In the genomic region with DNA sequence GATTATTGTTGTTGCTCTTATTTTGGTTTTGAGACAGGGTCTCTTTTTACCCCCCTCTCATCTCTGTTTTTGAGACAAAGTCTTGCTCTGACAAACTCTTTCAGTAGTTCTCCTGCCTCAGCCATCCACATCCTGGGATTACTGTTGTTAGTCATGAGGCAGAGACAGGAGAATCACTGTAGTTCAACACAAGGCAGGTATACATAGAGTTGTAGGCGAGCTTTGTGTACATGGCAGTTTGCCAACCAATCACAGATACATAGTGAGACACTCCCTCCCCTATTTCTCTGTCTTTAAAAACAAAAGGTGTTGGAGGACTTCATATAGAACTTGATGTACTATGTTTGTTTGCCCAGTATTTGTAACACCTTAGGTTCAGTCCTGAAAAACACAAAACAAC, we compare ENCODE assay signal across 17 mouse cellular contexts. TPM values are rescaled to one million over a fixed set of nuclear protein-coding genes. Genes with fewer than 3 reads are reported as not detected.
DNase-seq lines count a peak whose midpoint lies in the region; ATAC-seq and TF ChIP-seq lines count a peak whose summit lies in the region.
"Had no signal": no experiment of that assay in that cellular context is flagged by ENCODE, and none has a peak within 500 bp of the region (broad histone marks: within the 10 kb centered on the region; RNA-seq: fewer than 3 reads in every experiment).

No protein-coding gene starts in this region.

- H3K27ac ChIP-seq in layer of hippocampus, adult 2 months = peak overlapping the region; percentile 61
- H3K27ac ChIP-seq: heart, adult 2 months; intestine, embryonic 15.5 days; liver, embryonic 13.5 days; midbrain, embryonic 10.5 days had no signal

- peak overlapping the region; percentile 49 for H3K4me2 ChIP-seq in myocyte (ENCODE audit: low read depth)
- H3K4me2 ChIP-seq: heart, embryonic 12.5 days; intestine, embryonic 15.5 days; liver, embryonic 13.5 days; lung, embryonic 14.5 days had no signal

- H3K27me3 ChIP-seq in myocyte (ENCODE audit: control insufficient read depth, insufficient read depth, insufficient read length) = no peaks in the 10 kb centered on the region
- H3K27me3 ChIP-seq: heart, embryonic 12.5 days; intestine, embryonic 15.5 days; liver, embryonic 13.5 days had no signal

- no peak for TF ChIP-seq CTCF in layer of hippocampus, adult 2 months (conservative IDR thresholded peaks at IDR 0.05)

- peak; percentile 36 for DNase-seq in CD4-positive, CD25-positive, alpha-beta regulatory T cell, adult 2 months (ENCODE audit: low read depth, low spot score)
- no peak for DNase-seq in layer of hippocampus, adult 2 months (ENCODE audit: low spot score in 2 of 2)
- DNase-seq in layer of hippocampus, adult 11-12 months (ENCODE audit: low spot score) = no peak
- DNase-seq in CD4-positive helper T cell, adult 2 months (ENCODE audit: low read depth, low spot score) = peak; percentile 18
- DNase-seq in frontal cortex, postnatal 14 days (ENCODE audit: low spot score in 2 of 2) = no peak
- DNase-seq: gastrocnemius, postnatal 25 days; heart, adult 2 months; kidney, postnatal 4 days; liver, embryonic 13.5 days had no signal

- ATAC-seq in CD4-positive, CD25-positive, alpha-beta regulatory T cell, adult 4 months = no peak
- ATAC-seq: hindbrain, embryonic 16.5 days; intestine, embryonic 15.5 days had no signal

- peaks cover 15% of the 10 kb centered on the region for H3K36me3 ChIP-seq in myocyte (ENCODE audit: control insufficient read depth, insufficient read depth)

- H3K4me3 ChIP-seq in layer of hippocampus, adult 2 months = no peak overlapping the region
- H3K4me3 ChIP-seq in myocyte = no peak overlapping the region
- H3K4me3 ChIP-seq: erythroblast, embryonic 14.5 days; heart, adult 2 months; heart, embryonic 12.5 days; intestine, embryonic 15.5 days; liver, embryonic 13.5 days; midbrain, embryonic 10.5 days had no signal

- H3ac ChIP-seq in myocyte (ENCODE audit: control insufficient read depth, insufficient read length) = no peak overlapping the region

- H3K79me2 ChIP-seq in myocyte (ENCODE audit: control insufficient read depth, insufficient read depth) = peaks cover 92% of the 10 kb centered on the region

- TF ChIP-seq POLR2A in myocyte (IDR thresholded peaks at IDR 0.05; ENCODE audit: insufficient read length, low read depth) = no peak

TF ChIP-seq in myocyte, 11 proteins besides CTCF, POLR2A, EP300 and RAD21:
- TF ChIP-seq TCF12 (IDR thresholded peaks at IDR 0.05; ENCODE audit: insufficient read depth, poor library complexity, severe bottlenecking) = no peak
- TF ChIP-seq REST (IDR thresholded peaks at IDR 0.05; ENCODE audit: insufficient read depth, insufficient read length) = no peak
- TF ChIP-seq MYOD1 (IDR thresholded peaks at IDR 0.05; ENCODE audit: control insufficient read depth in 1 of 3, insufficient read length in 2 of 3, low read depth in 2 of 3) = no peak
- TF ChIP-seq MAX (IDR thresholded peaks at IDR 0.05; ENCODE audit: low read depth) = no peak
- TF ChIP-seq USF1 (IDR thresholded peaks at IDR 0.05; ENCODE audit: low read depth) = no peak
- no peak for TF ChIP-seq E2F4 (IDR thresholded peaks at IDR 0.05; ENCODE audit: insufficient read depth)
- TF ChIP-seq MYOG (IDR thresholded peaks at IDR 0.05; ENCODE audit: control insufficient read depth in 1 of 3, insufficient read depth in 1 of 3, insufficient read length in 2 of 3, low read depth in 2 of 3) = no peak
- no peak for TF ChIP-seq SRF (IDR thresholded peaks at IDR 0.05; ENCODE audit: control insufficient read depth, insufficient read length, low read depth)
- no peak for TF ChIP-seq POLR2AphosphoS2 (IDR thresholded peaks at IDR 0.05; ENCODE audit: insufficient read length, low read depth)
- TF ChIP-seq CEBPB (IDR thresholded peaks at IDR 0.05; ENCODE audit: insufficient read depth, poor library complexity, severe bottlenecking) = no peak
- TF ChIP-seq TCF3 (IDR thresholded peaks at IDR 0.05; ENCODE audit: insufficient read length, low read depth) = no peak

RNA-seq across cellular contexts. Expression of a gene that starts 16.0 kb away (rescaled TPM):
- polyA plus RNA-seq in CD4-positive, CD25-positive, alpha-beta regulatory T cell, adult 4 months (2017; shearing (Covaris generic)) = 10 to 100 TPM; 28.1 to 32.3 TPM
- total RNA-seq in layer of hippocampus, adult 2 months (2021) = 10 to 100 TPM; 12.4 to 12.7 TPM
- polyA plus RNA-seq in myocyte (2012; fragmentation: generic; extraction: Trizol) = 11.8 TPM

Comparison
In these comparisons a context has a peak if more than half of its experiments do, and no peak if none do; other contexts are left out.
1. DNase-seq: peak in CD4-positive, CD25-positive, alpha-beta regulatory T cell, adult 2 months (single experiment) and CD4-positive helper T cell, adult 2 months (single experiment); none in layer of hippocampus, adult 2 months (0 of 2), layer of hippocampus, adult 11-12 months (single experiment) and frontal cortex, postnatal 14 days (0 of 2).